Mouse (Mus musculus) brain, adult 2 months (tissue): ENCODE measurements around the gene Gm3460.
A peak's percentile ranks its signal among the peaks of the same experiment; 100 is the strongest.
"Not testable (repeated sequence)": the region's sequence is repeated elsewhere in the genome, so short reads cannot be mapped to it uniquely, and the experiment has no call there.

ENCODE experiments used
- DNase-seq: peaks from one replicate; pipeline ENCODE4 v3.0.0; 2011; ENCODE audit warnings: low read depth, low spot score

Gene Gm3460

DNA sequence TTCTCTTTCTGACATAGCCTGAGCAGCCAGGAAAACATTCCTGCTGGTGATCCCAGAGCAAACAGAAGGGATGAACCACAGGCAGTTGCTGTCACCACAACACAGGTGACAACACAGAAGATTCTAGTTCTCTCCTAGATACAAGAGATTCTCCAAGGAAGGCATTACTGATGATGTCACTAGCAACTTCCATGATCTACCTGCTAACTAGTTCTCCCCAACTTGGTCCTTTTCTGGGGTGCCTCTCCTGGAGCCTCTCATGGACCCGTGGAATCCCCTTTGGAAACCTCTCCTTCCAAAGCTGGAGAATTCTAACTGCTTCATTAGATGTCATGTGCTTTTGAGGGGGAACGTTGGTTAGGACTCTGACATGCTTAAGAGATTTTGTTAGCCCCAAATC lies at the start of gene Gm3460:
Gene Gm3460, minus strand, starts transcription at position 101 of the 400 bp plus-strand sequence.
- DNase-seq: not testable (repeated sequence)

DNA sequence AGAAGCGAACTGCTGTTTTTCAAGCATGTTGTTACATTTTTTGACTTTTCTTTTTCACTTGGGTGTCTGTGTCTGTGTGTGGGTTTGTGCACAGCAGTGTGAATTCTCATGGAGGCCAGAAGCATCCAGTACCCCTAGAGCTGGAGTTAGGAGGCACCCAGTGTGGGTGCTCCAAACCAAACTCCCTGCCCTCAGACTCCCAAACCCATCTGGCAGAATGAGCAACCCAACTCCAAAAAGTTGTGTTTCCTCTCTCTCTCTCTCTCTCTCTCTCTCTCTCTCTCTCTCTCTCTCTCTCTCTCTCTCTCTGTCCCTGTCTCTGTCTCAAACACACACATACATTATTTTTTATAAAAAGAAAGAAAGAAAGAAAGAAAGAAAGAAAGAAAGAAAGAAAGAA lies 15.8 kb downstream of the Gm3460 start:
- not testable (repeated sequence) for DNase-seq

DNA sequence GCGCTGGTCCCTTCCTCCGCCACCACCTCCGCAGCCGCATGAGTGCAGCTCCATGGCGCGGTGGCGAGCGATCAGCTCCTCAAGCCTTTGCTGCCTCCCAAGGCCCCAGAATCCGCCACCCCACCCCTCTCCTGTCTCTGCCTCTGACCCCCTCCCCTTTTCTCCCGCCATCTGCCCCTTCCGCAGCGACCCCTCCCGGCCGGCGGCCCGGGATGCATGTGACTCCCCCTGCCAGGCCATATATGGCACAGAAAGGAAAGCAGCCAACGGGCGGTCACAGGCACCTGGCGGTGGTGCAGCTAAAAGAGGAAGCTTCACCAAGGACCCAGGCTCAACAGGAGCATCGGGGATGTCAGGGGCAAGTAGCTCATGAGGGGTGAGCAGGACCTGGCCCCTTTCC lies 17.2 kb downstream of the Gm3460 start:
- peak; percentile 23 for DNase-seq

DNA sequence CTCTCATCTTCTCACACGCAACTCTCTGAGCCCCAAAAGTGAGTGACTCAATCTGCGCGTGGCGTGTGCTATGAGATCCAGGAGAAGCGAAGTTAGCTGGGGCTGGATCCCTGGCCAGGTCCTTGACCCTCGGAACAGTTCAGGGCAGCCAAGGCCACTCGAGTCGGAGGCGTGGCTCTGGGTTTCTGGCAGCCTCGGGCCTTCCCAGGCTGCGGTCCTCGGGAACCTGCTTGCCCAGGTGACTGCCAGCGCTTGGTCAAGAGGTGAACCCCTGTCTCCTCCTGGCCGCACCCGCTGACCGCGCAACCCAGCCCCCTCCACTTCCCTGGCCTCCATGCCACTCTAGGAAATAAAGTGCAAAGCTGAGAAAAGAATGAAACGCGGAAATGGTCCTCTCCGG lies 17.7 kb downstream of the Gm3460 start:
- peak; percentile 0 for DNase-seq

DNA sequence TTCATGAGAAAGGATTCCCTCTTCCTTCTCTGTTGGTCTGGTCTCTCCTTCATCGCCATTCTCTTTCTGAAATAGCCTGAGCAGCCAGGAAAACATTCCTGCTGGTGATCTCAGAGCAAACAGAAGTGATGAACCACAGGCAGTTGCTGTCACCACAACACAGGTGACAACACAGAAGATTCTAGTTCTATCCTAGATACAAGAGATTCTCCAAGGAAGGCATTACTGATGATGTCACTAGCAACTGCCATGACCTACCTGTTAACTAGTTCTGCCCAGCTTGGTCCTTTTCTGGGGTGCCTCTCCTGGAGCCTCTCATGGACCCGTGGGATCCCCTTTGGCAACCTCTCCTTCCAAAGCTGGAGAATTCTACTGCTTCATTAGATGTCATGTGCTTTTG lies 31.7 kb downstream of the Gm3460 start, which contains the start of gene Gm3629:
Gene Gm3629, minus strand, starts transcription at position 101 of the 400 bp plus-strand sequence.
- not testable (repeated sequence) for DNase-seq
